Mouse (Mus musculus) kidney, embryonic 14.5 days (tissue): Measurements from ENCODE around the gene Gtf2ird2. TPM values are rescaled to one million over a fixed set of nuclear protein-coding genes. Genes with fewer than 3 reads are reported as not detected.

Experiments
- ATAC-seq: fragments of 200-750 bp; cut with Nextera tagmentation; 2 replicates; pipeline ENCODE4 v1.8.0; 2017; ENCODE audit warnings: moderate number of reproducible peaks, mild to moderate bottlenecking, moderate TSS enrichment, moderate library complexity; ENCODE audit not compliant: low FRiP score, low TSS enrichment
- H3K27ac ChIP-seq: fragments of 300-500 bp; sonication (generic); 2 replicates; pipeline ENCODE4 v1.5.1; 2014; ENCODE audit warnings: low read depth, mild to moderate bottlenecking, low read length, moderate library complexity, mixed read lengths
- H3K27me3 ChIP-seq: fragments of 300-500 bp; sonication (generic); 2 replicates; pipeline ENCODE4 v1.6.1; 2014; ENCODE audit warnings: mild to moderate bottlenecking, low read length; ENCODE audit not compliant: control insufficient read depth, insufficient read depth
- H3K36me3 ChIP-seq: fragments of 300-500 bp; sonication (generic); 2 replicates; pipeline ENCODE4 v1.6.1; 2014; ENCODE audit warnings: low read length, mixed read lengths; ENCODE audit not compliant: control insufficient read depth, insufficient read depth
- H3K4me1 ChIP-seq: fragments of 300-500 bp; sonication (generic); 2 replicates; pipeline ENCODE4 v1.6.1; 2014; ENCODE audit warnings: low read length, mixed read lengths; ENCODE audit not compliant: control insufficient read depth, insufficient read depth
- H3K4me2 ChIP-seq: fragments of 300-500 bp; sonication (generic); replicated peaks from 2 replicates; pipeline ENCODE4 v1.6.1; 2014; ENCODE audit warnings: low read depth, mild to moderate bottlenecking, low read length
- H3K4me3 ChIP-seq: fragments of 300-500 bp; sonication (generic); 2 replicates; pipeline ENCODE4 v1.5.1; 2014; ENCODE audit warnings: mild to moderate bottlenecking, low read length
- H3K9ac ChIP-seq: fragments of 300-500 bp; sonication (generic); 2 replicates; pipeline ENCODE4 v1.6.1; 2014; ENCODE audit warnings: low read depth, mild to moderate bottlenecking, low read length, moderate library complexity
- H3K9me3 ChIP-seq: fragments of 300-500 bp; sonication (generic); 2 replicates; pipeline ENCODE4 v1.6.1; 2016; ENCODE audit warnings: low read length; ENCODE audit not compliant: control insufficient read depth
- WGBS: fragments of 180-500 bp; shearing (Covaris S2); extraction: QIAGEN DNeasy Blood & Tissue Kit; methylation state at CpG from one replicate; pipeline ENCODE4 v1.1.7; 2014; 5-methylcytosine and 5-hydroxymethylcytosine counted together
- polyA plus RNA-seq: library from polyadenylated mRNA; unstranded; fragments of >200 nt; fragmentation: Nextera tagmentation; extraction: Ambion mirVana; gene quantifications from 2 replicates; pipeline ENCODE4 v1.2.1, GENCODE M21; 2014

The Gtf2ird2 gene
- polyA plus RNA-seq, 1 experiment from 2014 or later, result 9.2 TPM

DNA sequence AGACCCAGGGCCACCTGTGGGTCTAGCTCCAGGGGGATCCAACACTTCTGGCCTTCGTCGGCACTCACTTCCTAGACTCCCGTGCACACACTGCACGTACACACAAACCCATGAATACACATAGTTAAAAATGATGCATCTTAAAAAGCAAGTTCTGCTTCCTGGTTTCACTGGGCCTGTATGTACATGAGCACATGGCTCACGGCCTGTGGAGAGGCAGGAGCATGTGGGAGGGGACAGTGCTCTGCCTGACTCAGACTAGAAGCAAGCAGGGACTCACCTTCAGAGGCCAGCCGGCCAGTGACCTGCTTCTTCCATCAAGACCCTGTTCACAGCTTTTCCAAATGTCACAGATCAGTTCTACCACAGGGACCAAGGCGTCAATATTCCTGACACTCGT, 9.8 kb downstream of the Gtf2ird2 start:
- H3K4me3 ChIP-seq, result no peak overlapping the region
- H3K27ac ChIP-seq, result no peak overlapping the region
- no peaks in the 10 kb centered on the region for H3K27me3 ChIP-seq
- H3K9ac ChIP-seq, result no peak overlapping the region
- 88% methylated on average over 8 of the region's 8 CpGs for WGBS
- ATAC-seq, result no peak
- no peak overlapping the region for H3K4me2 ChIP-seq
- no peaks in the 10 kb centered on the region for H3K4me1 ChIP-seq
- peaks cover 7% of the 10 kb centered on the region; the same call in 1 of the 2 replicates for H3K36me3 ChIP-seq
- H3K9me3 ChIP-seq, result no peaks in the 10 kb centered on the region

DNA sequence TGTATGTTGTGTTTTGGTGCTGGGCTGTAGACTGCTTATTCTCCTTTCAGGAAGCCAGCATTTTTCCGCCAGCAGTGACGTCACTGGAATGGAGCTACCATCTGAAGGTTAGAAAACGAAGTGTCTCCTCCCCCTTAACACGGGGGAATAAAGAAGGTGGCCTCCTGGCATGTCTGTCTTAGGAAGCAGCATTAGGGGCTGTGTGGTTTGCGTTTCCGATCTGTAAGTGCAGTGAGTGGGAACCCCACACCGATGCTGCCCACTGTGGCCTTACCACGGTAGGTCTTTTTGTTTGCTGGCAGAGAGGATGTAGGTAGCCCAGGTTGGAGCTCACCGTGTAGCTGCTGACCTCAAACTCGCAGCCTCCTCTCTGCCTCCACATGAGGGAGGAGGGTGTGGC, 22.9 kb downstream of the Gtf2ird2 start:
- Histone ChIP-seq H3K27me3 (no peaks in the 10 kb centered on the region), H3K4me3 (no peak overlapping the region), H3K4me1 (no peaks in the 10 kb centered on the region), H3K9me3 (no peaks in the 10 kb centered on the region), H3K36me3 (no peaks in the 10 kb centered on the region; the same call in 1 of the 2 replicates), H3K4me2 (no peak overlapping the region), H3K27ac (no peak overlapping the region), H3K9ac (no peak overlapping the region)
- ATAC-seq, result no peak
- 83% methylated on average over 10 of the region's 10 CpGs for WGBS

DNA sequence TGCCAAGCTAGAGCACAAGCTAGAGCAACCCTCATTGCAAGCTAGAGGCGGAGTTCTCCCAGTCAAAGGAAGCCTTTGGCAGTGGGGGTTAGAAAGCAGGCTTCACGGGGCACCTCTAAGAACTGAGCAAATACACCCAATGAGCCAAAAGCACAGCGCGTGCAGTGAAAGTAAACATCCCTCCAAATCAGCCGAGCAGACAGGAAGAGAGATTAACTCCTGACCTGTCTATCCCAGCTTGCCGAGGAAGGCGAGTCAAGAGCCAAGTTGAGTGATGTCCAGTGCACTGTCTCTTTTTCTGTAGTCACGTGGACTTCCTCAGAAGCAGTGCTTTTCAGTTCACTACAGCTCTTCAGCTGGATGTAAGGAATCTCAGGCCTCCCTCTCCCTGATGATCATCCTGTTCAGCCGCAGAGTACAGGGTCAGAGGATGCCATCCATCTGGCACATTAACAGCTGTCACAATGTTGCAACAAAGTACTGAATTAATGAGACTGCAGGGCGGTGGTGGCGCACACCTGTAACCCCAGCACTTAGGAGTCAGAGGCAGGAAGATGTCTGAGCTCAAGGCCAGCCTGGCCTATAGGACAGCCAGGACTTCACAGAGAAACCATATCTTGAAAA, 26.2 kb downstream of the Gtf2ird2 start:
- no peaks in the 10 kb centered on the region for H3K4me1 ChIP-seq
- no peak overlapping the region for H3K4me2 ChIP-seq
- no peak overlapping the region for H3K27ac ChIP-seq
- H3K27me3 ChIP-seq, result no peaks in the 10 kb centered on the region
- no peaks in the 10 kb centered on the region for H3K9me3 ChIP-seq
- H3K36me3 ChIP-seq, result no peaks in the 10 kb centered on the region
- no peak overlapping the region for H3K9ac ChIP-seq
- 22% methylated on average over 11 of the region's 11 CpGs for WGBS
- no peak overlapping the region for H3K4me3 ChIP-seq
- peak; percentile 56 for ATAC-seq

DNA sequence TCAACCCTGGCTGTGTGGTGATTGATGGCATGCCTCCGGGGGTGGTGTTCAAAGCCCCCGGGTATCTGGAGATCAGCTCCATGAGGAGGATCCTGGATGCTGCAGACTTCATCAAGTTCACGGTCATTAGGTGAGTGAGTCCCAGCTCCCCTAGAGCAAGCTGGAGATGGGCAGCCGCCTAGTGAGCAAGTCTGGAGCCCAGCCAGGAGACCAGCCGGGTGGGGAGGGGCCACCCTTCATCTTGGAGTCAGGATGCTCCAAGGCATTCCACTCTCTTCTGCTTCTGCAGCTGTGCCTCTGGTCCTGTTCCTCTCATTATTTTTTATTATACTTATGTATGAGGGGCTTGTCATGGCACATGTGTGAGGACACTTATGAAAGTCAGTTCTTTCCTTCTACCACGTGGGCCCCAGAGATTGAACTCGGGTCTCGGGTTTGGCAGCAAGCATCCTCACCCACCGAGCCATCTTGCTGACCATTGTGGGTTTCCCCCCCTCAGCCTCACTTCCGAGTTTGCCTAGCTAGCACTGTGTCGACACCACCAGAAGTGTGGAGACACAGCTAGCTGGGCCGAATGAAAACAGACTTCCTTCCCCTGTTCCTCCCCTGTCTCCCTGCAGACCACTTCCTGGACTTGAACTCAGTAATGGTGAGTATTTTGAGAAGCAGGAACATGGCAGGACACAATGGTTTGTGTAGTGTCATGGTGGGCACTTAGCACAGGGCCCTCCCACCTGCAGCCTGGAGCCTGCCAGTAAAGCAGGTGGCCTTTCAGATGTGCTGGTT, 30.4 kb downstream of the Gtf2ird2 start:
- Histone ChIP-seq H3K36me3 (no peaks in the 10 kb centered on the region), H3K4me2 (no peak overlapping the region), H3K27me3 (no peaks in the 10 kb centered on the region), H3K4me3 (no peak overlapping the region), H3K4me1 (no peaks in the 10 kb centered on the region), H3K27ac (no peak overlapping the region), H3K9ac (no peak overlapping the region), H3K9me3 (no peaks in the 10 kb centered on the region)
- no peak for ATAC-seq
- WGBS, result 62% methylated on average over 12 of the region's 12 CpGs

DNA sequence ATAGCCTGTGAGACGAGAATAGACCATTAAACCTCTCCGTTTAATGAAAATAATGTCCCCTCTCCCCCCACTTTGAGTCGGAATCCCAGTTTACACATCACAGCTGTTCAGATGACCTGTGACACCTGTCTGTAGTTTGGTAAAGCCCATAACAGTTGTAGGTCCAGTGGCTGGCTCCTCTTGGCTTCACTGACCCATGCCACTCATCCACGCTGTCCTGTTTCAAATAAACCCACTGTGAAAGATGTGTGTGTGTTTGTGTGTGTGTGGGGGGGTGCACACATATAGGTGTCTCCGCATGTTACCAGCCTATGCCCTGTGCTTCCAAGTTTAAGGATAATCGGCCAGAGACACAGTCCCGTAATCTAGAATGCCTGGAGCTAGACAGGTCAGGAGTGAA, 34.1 kb downstream of the Gtf2ird2 start:
- Histone ChIP-seq H3K27me3 (peaks cover 3% of the 10 kb centered on the region; the same call in 1 of the 2 replicates), H3K4me3 (no peak overlapping the region), H3K4me1 (peaks cover 10% of the 10 kb centered on the region; the same call in 1 of the 2 replicates), H3K4me2 (no peak overlapping the region), H3K36me3 (no peaks in the 10 kb centered on the region), H3K27ac (no peak overlapping the region), H3K9ac (no peak overlapping the region), H3K9me3 (no peaks in the 10 kb centered on the region)
- 65% methylated on average over 7 of the region's 7 CpGs for WGBS
- no peak for ATAC-seq

DNA sequence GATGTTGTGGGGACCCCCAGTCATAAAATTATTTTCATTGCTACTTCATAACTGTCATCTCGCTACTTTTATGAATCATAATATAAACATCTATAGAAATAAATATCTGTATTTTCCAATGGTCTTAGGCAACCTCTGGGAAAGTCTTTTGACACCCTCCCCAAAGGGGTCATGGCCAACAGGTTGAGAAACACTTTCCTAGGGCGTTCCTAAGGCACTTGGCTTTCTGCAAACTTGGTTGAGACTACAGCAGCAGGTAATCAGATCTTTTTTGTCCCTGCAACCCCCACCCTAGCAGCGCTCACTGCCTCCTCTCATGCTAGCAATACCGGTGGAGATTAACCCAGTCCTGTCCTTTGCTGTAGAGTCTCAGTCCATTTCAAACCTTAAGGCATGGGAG, 37.5 kb downstream of the Gtf2ird2 start:
- peaks cover 10% of the 10 kb centered on the region; the same call in 1 of the 2 replicates for H3K4me1 ChIP-seq
- peaks cover 3% of the 10 kb centered on the region; the same call in 1 of the 2 replicates for H3K27me3 ChIP-seq
- H3K36me3 ChIP-seq, result no peaks in the 10 kb centered on the region
- H3K9ac ChIP-seq, result peak overlapping the region; percentile 58; the same call in 1 of the 2 replicates
- peak overlapping the region; percentile 34 for H3K4me3 ChIP-seq
- WGBS, result 34% methylated on average over 4 of the region's 4 CpGs
- H3K27ac ChIP-seq, result no peak overlapping the region
- ATAC-seq, result no peak
- H3K9me3 ChIP-seq, result no peaks in the 10 kb centered on the region
- peak overlapping the region; percentile 71 for H3K4me2 ChIP-seq

DNA sequence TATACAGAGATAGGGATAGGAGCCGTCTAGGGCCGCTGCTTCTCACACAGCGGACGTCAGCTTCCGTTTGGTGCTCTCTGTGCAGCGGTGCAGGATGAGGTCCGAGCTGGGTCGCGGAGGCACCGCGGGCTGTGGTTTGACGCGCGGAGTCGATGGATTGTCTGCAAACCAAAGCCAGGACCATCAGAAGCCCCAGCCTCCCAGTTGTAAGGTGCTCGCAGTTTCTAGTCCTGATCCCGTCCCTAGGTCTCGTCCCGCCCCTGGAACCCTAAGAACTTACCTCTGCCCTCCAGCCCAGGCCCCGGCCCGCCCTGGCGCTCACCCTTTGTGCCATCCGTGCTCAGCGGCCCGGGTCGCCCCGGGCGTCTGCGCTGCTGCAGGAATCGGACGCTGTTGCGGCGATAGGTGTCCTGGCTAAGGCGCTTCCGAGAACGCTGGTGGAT, 37.9 kb downstream of the Gtf2ird2 start:
- ATAC-seq, result 0 out of 2 replicates have a peak, but pooled peaks have one; percentile 22
- WGBS, result 1% methylated on average over 36 of the region's 36 CpGs
- Histone ChIP-seq H3K27ac (no peak overlapping the region), H3K36me3 (no peaks in the 10 kb centered on the region), H3K27me3 (peaks cover 3% of the 10 kb centered on the region; the same call in 1 of the 2 replicates), H3K9ac (peak overlapping the region; percentile 58; the same call in 1 of the 2 replicates), H3K4me2 (peak overlapping the region; percentile 71), H3K4me3 (peak overlapping the region; percentile 34), H3K9me3 (no peaks in the 10 kb centered on the region), H3K4me1 (peaks cover 12% of the 10 kb centered on the region)

DNA sequence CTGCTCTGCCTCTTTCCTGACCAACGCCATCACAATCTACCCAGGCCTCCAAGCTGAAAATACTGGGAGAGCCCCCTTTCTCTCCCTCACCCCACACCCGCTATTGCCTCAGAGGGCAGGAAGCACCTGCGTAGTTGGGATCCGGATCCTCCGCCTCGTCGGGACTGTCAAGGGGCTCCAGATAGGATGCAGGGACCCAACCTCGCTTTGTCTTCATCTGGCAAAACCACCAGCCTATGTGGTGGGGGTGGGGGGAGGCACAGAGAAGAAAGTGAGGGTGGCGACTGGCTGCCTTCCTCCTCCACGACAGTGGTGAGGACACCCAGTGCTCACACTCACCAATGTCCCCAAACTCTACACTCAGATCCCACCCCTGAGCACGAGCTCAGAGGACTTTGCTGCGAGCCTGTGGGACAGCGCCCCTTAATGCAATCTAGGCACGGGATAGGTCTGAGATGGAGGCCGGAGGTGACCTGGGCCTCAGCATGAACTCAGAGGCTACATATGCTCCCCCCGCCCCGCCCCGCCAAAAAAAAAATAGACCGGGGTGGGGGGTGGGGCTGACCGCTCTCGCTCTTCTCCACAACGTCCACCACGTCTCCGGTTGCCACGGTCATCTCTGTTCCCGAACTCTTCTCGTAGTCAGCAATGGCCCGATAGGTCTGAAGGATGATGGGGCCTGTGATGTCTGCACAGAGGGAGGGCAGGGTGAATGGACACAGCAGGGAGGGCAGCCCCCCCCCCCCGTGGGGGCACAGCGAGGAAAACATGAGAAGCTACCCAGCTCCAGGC, 41.5 kb downstream of the Gtf2ird2 start:
- H3K27ac ChIP-seq, result no peak overlapping the region
- no peak overlapping the region for H3K4me3 ChIP-seq
- no peak overlapping the region for H3K9ac ChIP-seq
- peaks cover 20% of the 10 kb centered on the region for H3K4me1 ChIP-seq
- 83% methylated on average over 30 of the region's 30 CpGs for WGBS
- no peak; the same call in 1 of the 2 replicates for ATAC-seq
- no peaks in the 10 kb centered on the region for H3K9me3 ChIP-seq
- H3K27me3 ChIP-seq, result peaks cover 3% of the 10 kb centered on the region; the same call in 1 of the 2 replicates
- H3K4me2 ChIP-seq, result no peak overlapping the region
- no peaks in the 10 kb centered on the region for H3K36me3 ChIP-seq
